Mouse (Mus musculus) brown adipose tissue, adult 24 weeks (tissue): ENCODE results near the gene Ndufa1. TPM values are rescaled to one million over a fixed set of nuclear protein-coding genes. Genes with fewer than 3 reads are reported as not detected.
"Not testable (repeated sequence)": the region's sequence is repeated elsewhere in the genome, so short reads cannot be mapped to it uniquely, and the experiment has no call there.

Experiments
- H3K27ac ChIP-seq: fragments of 200-500 bp; replicated peaks from 2 replicates; pipeline ENCODE4 v1.5.1; 2012; ENCODE audit warnings: low read depth, mild to moderate bottlenecking, low read length
- H3K4me1 ChIP-seq: fragments of 200-500 bp; 2 replicates; pipeline ENCODE4 v1.6.1; 2012; ENCODE audit warnings: low read length, mixed read lengths; ENCODE audit not compliant: control insufficient read depth, insufficient read depth, insufficient read length
- H3K4me3 ChIP-seq: fragments of 200-500 bp; 2 replicates; pipeline ENCODE4 v1.5.1; 2012; ENCODE audit warnings: low read depth, mild to moderate bottlenecking, low read length, moderate library complexity; ENCODE audit not compliant: insufficient read depth
- polyA plus RNA-seq: library from polyadenylated mRNA; stranded (reverse); fragments of >200 nt; gene quantifications from 2 replicates; pipeline ENCODE4 v1.2.4, GENCODE M21; 2012; ENCODE audit not compliant: missing spikeins, insufficient read depth, insufficient read length

Ndufa1 gene
- 1,758 and 1,801 TPM in 2 replicates for polyA plus RNA-seq

DNA sequence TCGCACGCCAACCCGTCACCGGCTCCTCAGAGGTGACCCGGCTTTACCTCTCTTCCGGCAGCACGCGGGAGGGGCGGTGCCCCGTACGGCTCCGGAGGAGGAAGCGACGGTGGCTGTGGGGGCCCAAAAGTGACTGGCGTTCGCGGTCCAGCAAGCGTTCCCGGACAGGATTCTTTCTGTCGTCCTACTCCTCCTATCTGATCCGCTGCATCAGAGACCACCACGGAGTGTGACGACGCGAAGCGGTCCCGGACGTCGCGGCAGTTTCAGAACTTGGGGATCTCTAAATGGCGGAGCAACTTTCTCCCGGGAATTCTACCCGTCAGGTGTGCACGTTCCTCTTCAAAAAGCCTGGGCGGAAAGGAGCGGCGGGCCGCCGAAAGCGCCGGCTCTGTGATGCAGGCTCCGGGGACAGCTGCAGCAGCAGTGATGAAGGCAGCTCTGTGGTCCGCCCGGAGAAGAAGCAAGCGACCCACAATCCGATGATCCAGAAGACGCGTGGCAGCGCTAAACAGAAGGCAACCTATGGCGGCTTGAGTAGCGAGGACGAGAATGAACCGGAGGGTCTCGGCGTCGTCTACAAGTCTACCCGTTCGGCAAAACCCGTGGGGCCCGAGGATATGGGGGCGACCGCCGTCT is at the start of gene Ndufa1, which contains the start of gene Rnf113a1:
Ndufa1 (minus strand) TSS at position 59 of the 639 bp plus-strand sequence.
Rnf113a1 (plus strand) TSS at position 141 of the 639 bp plus-strand sequence.
- H3K27ac ChIP-seq, result peak within 1 kb of the TSS; percentile 65; the same call in 1 of the 2 replicates
- H3K4me1 ChIP-seq, result no peaks in the 10 kb centered on the region
- peak within 1 kb of the TSS; percentile 89 for H3K4me3 ChIP-seq

DNA sequence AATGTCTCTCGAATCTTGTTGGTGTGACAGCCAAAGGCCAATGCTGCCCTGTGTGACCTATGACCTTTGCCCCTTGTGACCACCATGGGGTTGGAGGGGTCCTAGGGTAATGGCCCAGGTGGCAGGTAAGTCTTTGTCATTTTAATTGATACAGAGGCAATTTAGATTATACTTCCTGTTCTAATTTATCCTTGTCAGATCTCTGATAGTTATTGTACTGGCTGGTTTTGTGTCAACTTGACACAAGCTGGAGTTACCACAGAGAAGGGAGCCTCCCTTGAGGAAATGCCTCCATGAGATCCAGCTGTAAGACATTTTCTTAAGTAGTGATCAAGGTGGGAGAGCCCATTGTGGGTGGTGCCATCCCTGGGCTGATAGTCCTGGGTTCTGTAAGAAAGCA is 31.2 kb upstream of the Ndufa1 start, which contains the start of gene Rhox1:
Rhox1 (minus strand) TSS at position 101 of the 400 bp plus-strand sequence.
- H3K27ac ChIP-seq, H3K4me3 ChIP-seq, H3K4me1 ChIP-seq: not testable (repeated sequence)

DNA sequence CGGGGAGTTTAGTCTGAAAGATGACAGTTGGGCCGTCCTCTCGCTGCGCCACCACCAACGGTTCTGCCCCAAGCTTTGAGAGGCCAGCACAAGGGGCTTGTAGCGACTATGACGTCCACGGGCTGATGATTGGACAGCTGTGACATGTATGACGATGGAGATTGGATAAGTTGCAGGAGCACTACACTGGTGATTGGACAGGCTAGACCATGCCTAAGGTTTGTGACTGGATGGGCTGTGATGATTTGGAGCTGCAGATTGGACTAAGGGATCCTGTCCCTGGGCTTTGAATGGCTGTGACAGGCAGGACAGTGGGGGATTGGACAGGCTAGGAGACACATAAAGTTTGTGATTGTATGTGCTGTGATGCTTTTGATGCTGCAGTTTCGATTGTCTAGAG is 20.0 kb upstream of the Ndufa1 start, which contains the start of gene Gm9:
Gm9 (minus strand) TSS at position 101 of the 400 bp plus-strand sequence.
- Histone ChIP-seq H3K4me3 (no peak within 1 kb of the TSS), H3K27ac (no peak within 1 kb of the TSS), H3K4me1 (no peaks in the 10 kb centered on the region)

DNA sequence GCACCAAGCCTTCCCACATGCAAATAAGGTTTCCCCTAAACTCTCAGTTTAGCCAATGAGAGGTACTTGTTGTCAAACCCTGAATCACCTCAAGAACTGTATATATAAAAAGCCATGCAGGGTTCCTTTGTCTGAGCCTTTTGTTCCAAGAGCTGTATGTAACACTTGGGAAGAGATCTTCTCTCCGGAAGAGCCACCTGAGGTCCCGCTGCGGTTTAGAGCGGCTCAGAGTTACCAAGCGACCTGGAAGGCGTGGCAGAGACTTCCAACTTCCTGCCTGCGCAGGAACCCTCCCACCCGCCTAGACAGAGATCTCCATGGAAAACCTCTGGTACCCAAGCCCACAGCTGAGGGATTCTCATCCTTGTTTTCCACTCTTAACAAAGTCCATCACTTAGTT is 7.7 kb upstream of the Ndufa1 start:
- H3K4me1 ChIP-seq, result no peaks in the 10 kb centered on the region
- no peak overlapping the region for H3K4me3 ChIP-seq
- no peak overlapping the region for H3K27ac ChIP-seq

DNA sequence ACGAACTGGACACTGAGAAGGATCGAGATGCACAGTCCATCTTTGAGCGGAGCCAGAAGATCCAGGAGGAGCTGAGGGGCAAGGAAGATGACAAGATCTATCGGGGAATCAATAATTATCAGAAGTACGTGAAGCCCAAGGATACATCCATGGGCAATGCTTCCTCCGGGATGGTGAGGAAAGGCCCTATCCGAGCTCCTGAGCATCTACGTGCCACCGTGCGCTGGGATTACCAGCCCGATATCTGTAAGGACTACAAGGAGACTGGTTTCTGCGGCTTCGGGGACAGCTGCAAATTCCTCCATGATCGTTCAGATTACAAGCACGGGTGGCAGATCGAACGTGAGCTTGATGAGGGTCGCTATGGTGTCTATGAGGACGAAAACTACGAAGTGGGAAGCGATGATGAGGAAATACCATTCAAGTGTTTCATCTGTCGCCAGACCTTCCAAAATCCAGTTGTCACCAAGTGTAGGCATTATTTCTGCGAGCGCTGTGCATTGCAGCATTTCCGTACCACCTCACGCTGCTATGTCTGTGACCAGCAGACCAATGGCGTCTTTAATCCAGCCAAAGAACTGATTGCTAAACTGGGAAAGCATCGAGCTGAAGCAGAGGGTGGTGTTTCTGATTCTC is 899 bp upstream of the Ndufa1 start:
- Histone ChIP-seq H3K27ac (no peak overlapping the region), H3K4me3 (peak overlapping the region; percentile 89), H3K4me1 (no peaks in the 10 kb centered on the region)

DNA sequence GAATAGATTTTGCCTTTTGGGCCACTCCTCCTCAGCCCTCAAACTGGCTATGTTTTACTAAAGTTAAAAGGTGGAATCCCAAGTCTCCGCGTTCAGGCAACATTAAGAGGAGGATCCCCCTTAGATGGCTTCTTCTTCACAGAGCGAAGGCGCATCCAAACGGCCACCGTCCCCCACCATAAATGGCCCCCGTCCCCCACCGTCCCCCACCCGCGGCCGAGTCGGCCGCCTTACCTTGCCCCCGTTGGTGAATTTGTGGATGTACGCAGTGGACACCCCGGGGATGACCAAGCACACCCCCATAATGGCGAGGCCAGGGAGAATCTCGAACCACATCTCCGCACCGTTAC is 233 bp downstream of the Ndufa1 start:
- peak overlapping the region; percentile 65; the same call in 1 of the 2 replicates for H3K27ac ChIP-seq
- H3K4me3 ChIP-seq, result peak overlapping the region; percentile 89
- H3K4me1 ChIP-seq, result no peaks in the 10 kb centered on the region

DNA sequence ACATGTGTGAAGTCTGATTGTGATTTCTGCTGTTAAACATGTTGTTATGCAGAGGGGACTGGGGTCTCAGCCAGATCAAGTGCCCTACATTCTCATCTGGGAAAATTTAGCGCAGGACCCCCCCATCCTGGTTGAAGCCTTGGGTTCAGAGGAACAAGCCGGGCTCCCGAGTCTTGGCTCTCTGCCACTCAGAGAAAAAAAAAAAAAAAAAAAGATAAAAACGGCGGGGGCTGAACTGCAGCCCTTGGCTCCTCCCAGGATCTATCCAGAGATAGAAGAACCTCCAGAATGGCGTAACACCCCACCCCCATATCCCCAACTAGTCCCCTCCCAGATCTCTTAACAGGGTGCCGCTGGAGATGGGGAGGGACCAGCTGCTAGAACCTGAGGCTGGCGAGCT is 6.6 kb downstream of the Ndufa1 start:
- not testable (repeated sequence) for H3K4me3 ChIP-seq, H3K27ac ChIP-seq, H3K4me1 ChIP-seq

DNA sequence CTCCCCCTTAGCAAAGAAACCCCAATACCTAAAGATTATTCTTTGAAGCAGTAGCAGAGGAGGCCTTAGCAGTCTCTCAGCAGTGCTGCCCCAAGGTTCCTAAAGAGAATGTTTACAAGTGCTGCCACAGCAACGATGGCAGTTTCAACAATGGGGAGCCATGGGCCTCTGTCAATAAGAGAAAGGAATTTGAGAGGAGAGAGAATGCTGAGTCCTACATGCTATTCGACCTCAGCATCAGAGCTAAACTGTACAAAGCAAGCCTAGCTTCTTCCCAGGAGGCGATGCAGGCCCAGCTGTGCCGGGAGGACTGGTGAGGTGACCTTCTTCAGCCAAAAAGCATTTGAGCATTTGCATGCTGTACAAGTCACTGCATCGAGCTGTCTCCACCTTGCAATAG is 22.2 kb downstream of the Ndufa1 start, which contains the start of gene Akap14:
Akap14 (minus strand) TSS at position 101 of the 400 bp plus-strand sequence.
- no peak within 1 kb of the TSS for H3K27ac ChIP-seq
- H3K4me3 ChIP-seq, result no peak within 1 kb of the TSS
- H3K4me1 ChIP-seq, result no peaks in the 10 kb centered on the region

DNA sequence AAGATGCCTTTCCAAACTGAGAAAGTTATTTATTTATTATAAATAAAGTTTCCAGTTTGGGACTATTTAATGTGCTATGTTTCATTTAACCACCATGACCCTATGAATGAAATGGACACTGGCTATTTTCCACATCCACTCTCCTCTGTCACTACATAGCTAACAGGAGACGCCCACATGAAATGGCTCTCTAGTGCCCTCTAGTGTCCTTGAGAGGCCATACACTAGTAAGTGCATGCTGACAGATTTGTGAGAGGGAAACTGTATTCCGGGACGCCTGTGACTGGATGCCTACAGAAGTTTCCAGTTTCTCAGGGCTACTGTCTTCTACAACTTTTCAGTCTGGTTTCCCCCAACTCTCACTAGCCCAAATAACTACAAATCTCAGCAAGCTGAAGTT is 23.9 kb downstream of the Ndufa1 start:
- no peaks in the 10 kb centered on the region for H3K4me1 ChIP-seq
- H3K27ac ChIP-seq, result no peak overlapping the region
- no peak overlapping the region for H3K4me3 ChIP-seq

DNA sequence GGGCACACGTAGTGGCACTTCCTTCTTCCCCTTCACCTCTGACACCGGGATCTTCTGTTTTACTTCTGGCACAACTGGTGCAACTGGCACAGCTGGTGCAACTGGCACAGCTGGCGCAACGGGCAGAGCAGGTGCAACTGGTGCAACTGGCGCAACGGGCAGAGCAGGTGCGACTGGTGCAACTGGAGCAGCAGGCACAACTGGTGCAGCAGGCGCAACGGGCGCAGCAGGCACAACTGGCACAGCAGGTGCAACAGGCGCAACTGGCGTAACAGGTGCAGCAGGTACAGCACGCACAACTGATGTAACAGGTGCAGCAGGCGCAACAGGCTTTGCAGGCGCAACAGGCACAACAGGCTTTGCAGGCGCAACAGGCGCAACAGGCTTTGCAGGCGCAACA is 27.8 kb downstream of the Ndufa1 start:
- H3K27ac ChIP-seq, result no peak overlapping the region
- no peak overlapping the region for H3K4me3 ChIP-seq
- no peaks in the 10 kb centered on the region for H3K4me1 ChIP-seq

DNA sequence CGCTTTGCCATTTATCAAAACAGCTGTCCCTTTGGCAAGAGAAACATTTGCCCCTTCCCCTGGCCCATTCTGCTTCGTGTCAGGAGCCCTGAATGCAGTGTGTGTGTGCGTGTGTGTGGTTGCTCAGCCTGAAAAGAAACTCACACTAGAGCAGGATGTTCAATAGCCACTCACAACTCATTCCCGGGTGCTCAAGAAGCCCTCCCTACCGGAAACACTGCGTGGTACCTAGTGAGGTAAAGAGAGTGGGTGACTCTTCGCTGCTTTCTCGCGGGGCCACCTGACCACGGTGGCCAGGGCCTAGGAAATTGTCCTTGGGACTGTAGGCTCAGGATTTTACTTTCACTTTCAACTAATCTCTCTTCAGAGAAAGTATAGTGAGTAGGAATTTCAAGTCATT is 29.8 kb downstream of the Ndufa1 start:
- no peaks in the 10 kb centered on the region for H3K4me1 ChIP-seq
- no peak overlapping the region for H3K27ac ChIP-seq
- no peak overlapping the region for H3K4me3 ChIP-seq

DNA sequence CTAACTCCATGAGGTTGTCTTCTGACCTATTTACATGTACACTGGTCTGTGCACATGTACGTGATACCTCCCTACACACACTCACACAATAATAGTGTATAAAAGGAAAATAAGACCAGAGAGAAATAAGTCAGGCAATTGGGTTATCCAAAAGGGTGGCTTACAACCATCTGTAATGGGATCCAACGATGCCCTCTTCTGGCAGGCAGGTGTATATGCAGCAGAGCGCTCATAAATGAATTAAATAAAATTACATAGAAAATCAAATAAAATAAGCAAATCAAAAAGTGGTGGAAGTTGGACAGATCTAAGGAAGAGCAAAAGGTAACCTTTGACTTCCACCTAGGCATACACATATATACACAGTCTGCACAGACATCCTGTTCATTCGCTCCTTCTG is 33.1 kb downstream of the Ndufa1 start:
- Histone ChIP-seq H3K27ac (no peak overlapping the region), H3K4me3 (no peak overlapping the region), H3K4me1 (no peaks in the 10 kb centered on the region)

DNA sequence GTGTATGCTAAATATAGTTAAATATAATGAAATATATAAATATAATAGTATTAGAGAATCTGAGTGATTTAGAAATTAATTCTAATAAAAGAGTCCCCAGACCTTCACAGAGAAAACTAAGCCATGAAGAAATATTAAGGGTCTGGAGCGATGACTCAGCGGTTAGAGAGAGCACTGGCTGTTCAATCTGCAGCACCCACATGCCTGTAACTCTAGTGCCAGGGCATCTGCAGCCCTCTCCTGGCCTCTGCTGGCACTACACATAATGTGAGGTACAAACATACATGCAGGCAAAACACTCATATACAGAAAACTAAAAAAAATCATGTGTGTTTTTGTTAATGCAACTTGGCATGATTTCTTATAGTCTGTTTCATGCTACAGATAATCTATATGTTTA is 46.0 kb downstream of the Ndufa1 start:
- no peak overlapping the region for H3K27ac ChIP-seq
- no peaks in the 10 kb centered on the region for H3K4me1 ChIP-seq
- H3K4me3 ChIP-seq, result no peak overlapping the region

DNA sequence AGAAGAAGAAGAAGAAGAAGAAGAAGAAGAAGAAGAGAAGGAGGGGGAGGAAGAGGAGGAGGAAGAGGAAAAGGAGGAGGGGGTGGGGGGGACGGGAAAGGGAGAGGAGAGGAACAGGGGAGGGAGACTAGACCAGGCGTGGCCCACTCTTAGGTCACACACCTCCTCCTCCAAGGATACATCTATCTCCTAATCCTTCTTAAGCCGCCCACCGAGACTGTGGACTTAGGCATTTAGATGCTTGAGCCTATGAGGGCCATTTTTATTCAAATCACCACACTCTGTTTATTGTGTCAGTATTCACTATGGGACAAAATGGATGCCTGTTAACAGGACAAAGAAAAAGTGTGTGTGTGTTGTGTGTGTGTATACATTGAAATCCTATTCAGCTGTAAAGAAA is 46.5 kb downstream of the Ndufa1 start:
- H3K27ac ChIP-seq, H3K4me1 ChIP-seq, H3K4me3 ChIP-seq: not testable (repeated sequence)

DNA sequence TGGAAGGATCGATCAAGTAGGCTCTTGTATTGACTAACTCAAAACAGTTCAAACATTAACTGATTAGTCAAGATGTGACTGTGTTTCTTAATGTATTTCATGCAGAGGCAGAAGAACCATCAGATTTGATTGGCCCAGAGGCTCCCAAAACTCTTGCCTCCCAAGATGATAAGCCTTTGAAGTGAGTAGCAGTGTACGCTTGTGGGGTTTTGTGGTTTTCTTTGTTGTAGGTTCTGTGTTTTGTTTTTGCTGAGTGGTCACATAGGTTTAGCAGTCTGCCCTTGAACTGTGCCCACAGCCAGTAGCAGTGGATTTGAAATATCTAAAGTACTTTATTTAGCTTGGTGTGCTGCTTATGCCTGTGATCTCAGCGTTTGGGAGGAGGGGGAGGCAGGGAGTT is 49.2 kb downstream of the Ndufa1 start:
- Histone ChIP-seq H3K4me3 (no peak overlapping the region), H3K27ac (no peak overlapping the region), H3K4me1 (no peaks in the 10 kb centered on the region)
